Comparison of ENCODE assay signal across 10 mouse cellular contexts in the genomic region with DNA sequence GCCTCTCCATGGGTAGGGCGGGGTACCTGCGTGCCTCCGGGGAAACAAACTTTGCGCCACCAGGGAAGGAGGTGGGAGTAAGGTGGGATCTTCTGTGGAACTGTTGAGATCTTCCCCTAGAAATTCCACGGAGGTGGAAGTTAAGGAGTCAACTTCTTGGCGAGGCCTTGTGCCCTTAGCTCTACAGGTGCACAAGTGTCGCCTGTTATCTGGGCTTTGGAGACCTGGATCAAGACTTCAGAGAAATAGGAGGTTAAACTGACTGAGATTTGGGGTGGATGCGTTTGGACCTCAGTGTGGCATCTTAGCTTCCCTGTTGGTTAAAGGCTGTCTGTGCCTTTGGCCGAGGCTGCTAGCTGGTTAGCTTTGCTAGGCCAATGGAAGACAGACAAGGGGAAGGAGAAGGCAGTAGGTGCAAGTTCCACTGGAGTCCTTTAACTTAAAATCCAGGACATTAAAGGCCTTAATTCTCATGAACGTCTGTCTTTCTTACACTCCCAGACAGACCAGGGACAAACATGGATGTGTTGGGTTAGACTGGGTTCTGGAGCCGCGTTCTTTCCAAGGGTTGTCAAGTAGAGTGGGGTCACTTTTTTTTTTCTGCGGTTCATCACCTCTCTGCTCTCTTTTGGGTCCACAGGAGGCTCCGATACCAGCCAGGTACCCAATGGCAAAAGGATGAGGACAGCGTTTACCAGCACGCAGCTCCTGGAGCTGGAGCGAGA. TPM values are rescaled to one million over a fixed set of nuclear protein-coding genes. Genes with fewer than 3 reads are reported as not detected.
DNase-seq lines count a peak whose midpoint lies in the region; ATAC-seq and TF ChIP-seq lines count a peak whose summit lies in the region.
"Had no signal": no experiment of that assay in that cellular context is flagged by ENCODE, and none has a peak within 500 bp of the region (broad histone marks: within the 10 kb centered on the region; RNA-seq: fewer than 3 reads in every experiment).

No protein-coding gene starts in this region.

- H3K4me1 ChIP-seq in E14TG2a.4 (replicated peaks; ENCODE audit: low read depth, low read length): peaks cover 55% of the 10 kb centered on the region
- H3K4me1 ChIP-seq in forebrain, postnatal 0 days (ENCODE audit: insufficient read depth): 0 out of 2 replicates have a peak, but pooled peaks cover 6% of the 10 kb centered on the region
- peaks cover 35% of the 10 kb centered on the region for H3K4me1 ChIP-seq in midbrain, embryonic 13.5 days (replicated peaks)

- H3K27me3 ChIP-seq in E14TG2a.4 (ENCODE audit: insufficient read depth, low read length): peaks cover 99% of the 10 kb centered on the region
- peaks cover 90% of the 10 kb centered on the region for H3K27me3 ChIP-seq in forebrain, postnatal 0 days (ENCODE audit: insufficient read depth, low read length)
- H3K27me3 ChIP-seq in midbrain, embryonic 13.5 days: peaks cover 100% of the 10 kb centered on the region

- H3K9me3 ChIP-seq in E14TG2a.4 (ENCODE audit: low read length): no peaks in the 10 kb centered on the region
- H3K9me3 ChIP-seq in forebrain, postnatal 0 days (ENCODE audit: low read length): no peaks in the 10 kb centered on the region
- no peaks in the 10 kb centered on the region for H3K9me3 ChIP-seq in midbrain, embryonic 13.5 days

- H3K4me2 ChIP-seq in forebrain, postnatal 0 days (ENCODE audit: low read depth): peak overlapping the region; percentile 59
- H3K4me2 ChIP-seq in midbrain, embryonic 13.5 days (replicated peaks): peak overlapping the region; percentile 48

- no peak for TF ChIP-seq CTCF in E14TG2a.4 (conservative IDR thresholded peaks at IDR 0.05; ENCODE audit: low read length)
- TF ChIP-seq CTCF in forebrain, postnatal 0 days (IDR thresholded peaks at IDR 0.05; ENCODE audit: low read depth): no peak

- H3K9ac ChIP-seq in forebrain, postnatal 0 days: no peak overlapping the region
- H3K9ac ChIP-seq in midbrain, embryonic 13.5 days (replicated peaks): peak overlapping the region; percentile 46; the same call in 1 of the 2 replicates

- H3K36me3 ChIP-seq in E14TG2a.4 (ENCODE audit: insufficient read depth, low read length): no peaks in the 10 kb centered on the region
- no peaks in the 10 kb centered on the region for H3K36me3 ChIP-seq in forebrain, postnatal 0 days (ENCODE audit: insufficient read depth)
- no peaks in the 10 kb centered on the region for H3K36me3 ChIP-seq in midbrain, embryonic 13.5 days

- peak; percentile 38 for DNase-seq in ES-CJ7 (ENCODE audit: low read depth, low spot score)
- no peak for DNase-seq in forebrain, postnatal 0 days
- no peak for DNase-seq in urinary bladder, postnatal 4 days (ENCODE audit: low spot score in 2 of 2)
- no peak for DNase-seq in cerebellum, adult 8-10 months
- no peak for DNase-seq in thymus, postnatal 0 days (ENCODE audit: low spot score)
- DNase-seq: lung, postnatal 4 days; thymus, postnatal 14 days had no signal

- 2% methylated on average over 17 of the region's 17 CpGs for WGBS in forebrain, postnatal 0 days
- WGBS in midbrain, embryonic 13.5 days: under 1% methylated on average over 17 of the region's 17 CpGs

- peak overlapping the region; percentile 66 for H3K4me3 ChIP-seq in E14TG2a.4 (replicated peaks; ENCODE audit: low read length)
- H3K4me3 ChIP-seq in forebrain, postnatal 0 days (ENCODE audit: low read depth, low read length): peak overlapping the region; percentile 38
- H3K4me3 ChIP-seq in midbrain, embryonic 13.5 days (replicated peaks): peak overlapping the region; percentile 35
- H3K4me3 ChIP-seq: erythroblast, embryonic 14.5 days had no signal

- no peak for ATAC-seq in forebrain, postnatal 0 days
- ATAC-seq in midbrain, embryonic 13.5 days: no peak

- H3K27ac ChIP-seq in forebrain, postnatal 0 days (ENCODE audit: low read depth, low read length): no peak overlapping the region
- no peak overlapping the region for H3K27ac ChIP-seq in midbrain, embryonic 13.5 days

RNA-seq across cellular contexts. Expression of gene Gsx2, which starts 1.1 kb away (rescaled TPM):
- total RNA-seq in forebrain, postnatal 0 days (2014; rRNA removed): 1.5 TPM in 2 replicates
- polyA plus RNA-seq in forebrain, postnatal 0 days (2015; fragmentation: Nextera tagmentation; extraction: Ambion mirVana): 1.5 and 1.7 TPM in 2 replicates
- polyA plus RNA-seq in midbrain, embryonic 13.5 days (2015; fragmentation: Nextera tagmentation; extraction: Ambion mirVana): 0.31 and 0.94 TPM in 2 replicates
- polyA plus RNA-seq in thymus, postnatal 0 days (2015; fragmentation: Nextera tagmentation; extraction: Ambion mirVana): not detected in 2 replicates
- polyA plus RNA-seq: erythroblast, embryonic 14.5 days had no signal

RNA-seq across cellular contexts. Expression of gene Chic2, which starts 31.9 kb away (rescaled TPM):
- total RNA-seq in forebrain, postnatal 0 days (2014; rRNA removed): 13.3 and 39.1 TPM in 2 replicates
- polyA plus RNA-seq in forebrain, postnatal 0 days (2015; fragmentation: Nextera tagmentation; extraction: Ambion mirVana): 35.8 and 37.7 TPM in 2 replicates
- polyA plus RNA-seq in midbrain, embryonic 13.5 days (2015; fragmentation: Nextera tagmentation; extraction: Ambion mirVana): 28.7 and 29.1 TPM in 2 replicates
- polyA plus RNA-seq in thymus, postnatal 0 days (2015; fragmentation: Nextera tagmentation; extraction: Ambion mirVana): 62.4 and 65.0 TPM in 2 replicates
